Mouse (Mus musculus) urinary bladder, postnatal 25 days (tissue): Measurements from ENCODE around the gene Pigq.

Experiments
- DNase-seq: peaks from one replicate; pipeline ENCODE4 v3.0.0; 2022; ENCODE audit warnings: low spot score

Pigq gene

DNA sequence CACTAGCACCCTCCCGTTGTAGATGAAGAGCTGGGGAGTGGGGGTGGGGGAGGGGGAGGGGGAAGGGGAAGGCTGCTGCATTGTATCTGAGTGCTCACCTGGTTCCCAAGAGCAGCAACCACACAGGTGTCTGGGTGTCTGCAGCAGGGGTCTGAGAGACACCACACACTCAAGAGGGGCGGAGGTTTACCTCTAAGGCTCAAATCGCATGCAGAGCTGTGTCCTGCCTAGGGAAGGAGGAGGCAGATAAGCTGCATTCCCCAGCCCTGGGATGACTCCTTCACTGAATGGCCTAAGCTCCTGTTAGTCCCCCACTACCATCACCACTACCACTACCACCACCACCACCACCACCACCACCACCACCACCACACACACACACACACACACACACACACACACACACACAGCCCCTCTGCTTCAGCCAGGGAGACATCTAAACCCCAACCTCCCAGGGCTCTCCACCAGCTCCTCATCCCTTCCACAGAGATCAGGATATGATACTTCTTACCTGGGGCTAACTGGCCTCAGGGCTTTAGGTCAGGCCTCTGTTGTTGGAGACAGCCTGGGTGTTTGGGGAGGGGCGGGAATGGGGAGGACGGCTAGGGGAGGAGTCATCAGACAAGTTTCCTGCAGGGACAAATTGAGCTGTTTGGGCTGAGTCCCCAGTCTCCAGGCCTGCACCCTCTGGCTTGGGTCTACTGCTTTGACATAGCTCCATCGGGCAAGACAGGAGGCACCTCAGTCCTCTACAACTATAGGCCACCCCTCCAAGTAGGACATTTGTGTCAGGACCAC lies at the start of gene Pigq, which contains the start of gene Nhlrc4:
TSS of gene Pigq (minus strand) at position 571 of the 798 bp plus-strand sequence.
TSS of gene Nhlrc4 (minus strand) at position 596 of the 798 bp plus-strand sequence.
- DNase-seq: no peak

- DNase-seq: no peak
These were observed 48.8 kb upstream of the Pigq start for GRCm38 (mm10) chr17:25993489-25993888.

DNA sequence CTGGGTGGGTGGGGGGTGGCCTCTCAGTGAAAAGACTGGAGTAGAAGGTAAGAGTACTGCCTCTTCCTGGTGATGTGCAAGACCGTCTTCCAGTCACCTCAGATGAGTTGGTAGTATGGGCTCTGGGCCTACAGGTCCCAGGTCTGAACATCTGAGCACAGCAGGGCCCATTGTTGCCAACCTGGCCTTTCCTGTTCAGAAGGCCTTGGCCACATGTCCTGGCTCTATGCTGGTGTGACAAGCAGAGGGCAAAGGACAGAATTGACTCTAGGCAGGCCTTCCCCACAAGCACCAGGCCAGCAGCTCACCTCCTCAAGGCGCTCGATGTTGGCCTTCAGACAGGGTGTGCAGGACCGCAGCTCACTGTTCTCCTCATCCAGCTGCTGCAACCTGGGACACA lies 47.5 kb upstream of the Pigq start:
- DNase-seq: no peak

DNA sequence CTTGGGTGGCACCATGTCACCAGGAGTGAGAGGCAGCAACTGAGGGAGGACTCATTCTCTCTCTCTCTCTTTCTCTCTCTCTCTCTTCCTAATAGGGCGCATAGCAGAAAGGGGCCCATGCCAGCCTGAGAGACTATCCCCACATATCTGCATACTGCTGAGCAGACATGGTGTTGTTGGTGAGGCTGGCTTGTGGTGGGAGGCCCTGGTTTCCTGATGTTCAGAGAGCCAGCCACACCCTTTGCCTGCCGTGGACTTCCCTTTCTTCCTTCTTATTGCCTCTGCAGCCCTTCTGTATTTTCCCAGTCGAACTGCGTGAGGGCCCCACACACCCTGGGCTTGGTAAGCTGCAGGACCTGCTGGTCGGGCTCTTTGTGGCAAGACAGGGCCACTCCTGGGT lies 45.6 kb upstream of the Pigq start:
- DNase-seq: no peak

DNA sequence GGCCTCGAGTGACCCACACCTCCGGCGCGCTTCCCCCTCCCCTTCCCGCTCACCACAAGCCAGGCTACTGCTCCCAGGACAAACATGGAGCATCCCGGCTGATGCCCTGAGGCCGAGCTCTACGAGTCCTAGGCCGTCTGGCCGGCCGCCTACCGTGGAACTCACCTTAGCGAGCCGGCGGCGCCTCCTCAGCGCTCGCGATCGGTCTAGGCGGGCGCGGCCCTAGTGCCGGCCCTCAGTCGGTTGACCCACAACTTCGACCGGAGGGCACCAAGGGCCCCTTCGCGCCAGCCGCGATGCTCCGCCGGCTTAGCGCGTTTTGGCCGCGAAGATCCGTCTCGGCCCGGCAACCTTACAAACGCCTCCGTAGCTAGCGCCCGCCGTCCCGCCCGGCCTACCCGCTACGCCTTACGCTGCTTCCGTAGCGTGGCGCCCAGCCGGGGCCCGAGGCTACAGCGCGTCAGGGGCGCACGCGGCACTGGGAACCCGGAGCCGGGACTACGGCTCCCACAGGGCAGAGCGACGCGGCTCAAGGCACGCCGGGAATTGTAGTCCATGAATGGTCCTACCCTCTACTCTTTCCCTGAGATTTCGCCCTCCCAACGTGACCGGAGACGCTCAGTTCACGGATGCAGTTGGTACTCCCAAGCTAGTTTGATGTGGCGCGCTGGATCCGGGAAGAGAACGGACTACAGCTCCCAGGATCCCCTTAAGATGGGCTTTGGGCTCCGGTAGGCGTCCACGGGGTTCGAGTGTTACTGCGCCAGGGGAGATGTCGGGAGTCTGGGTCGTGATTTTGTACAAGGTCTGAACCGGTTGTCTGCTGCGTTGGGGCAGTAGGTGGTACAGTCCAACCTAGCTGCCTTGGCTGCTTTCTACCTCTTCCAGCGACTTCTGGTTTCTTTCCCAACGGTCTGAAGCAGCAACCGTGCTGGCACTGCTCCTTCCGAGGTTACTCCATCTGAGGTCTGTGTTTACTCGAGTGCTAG lies 40.9 kb upstream of the Pigq start, which contains the start of gene Capn15:
TSS of gene Capn15 (minus strand) at position 491 of the 989 bp plus-strand sequence.
- peak; percentile 85 for DNase-seq

DNA sequence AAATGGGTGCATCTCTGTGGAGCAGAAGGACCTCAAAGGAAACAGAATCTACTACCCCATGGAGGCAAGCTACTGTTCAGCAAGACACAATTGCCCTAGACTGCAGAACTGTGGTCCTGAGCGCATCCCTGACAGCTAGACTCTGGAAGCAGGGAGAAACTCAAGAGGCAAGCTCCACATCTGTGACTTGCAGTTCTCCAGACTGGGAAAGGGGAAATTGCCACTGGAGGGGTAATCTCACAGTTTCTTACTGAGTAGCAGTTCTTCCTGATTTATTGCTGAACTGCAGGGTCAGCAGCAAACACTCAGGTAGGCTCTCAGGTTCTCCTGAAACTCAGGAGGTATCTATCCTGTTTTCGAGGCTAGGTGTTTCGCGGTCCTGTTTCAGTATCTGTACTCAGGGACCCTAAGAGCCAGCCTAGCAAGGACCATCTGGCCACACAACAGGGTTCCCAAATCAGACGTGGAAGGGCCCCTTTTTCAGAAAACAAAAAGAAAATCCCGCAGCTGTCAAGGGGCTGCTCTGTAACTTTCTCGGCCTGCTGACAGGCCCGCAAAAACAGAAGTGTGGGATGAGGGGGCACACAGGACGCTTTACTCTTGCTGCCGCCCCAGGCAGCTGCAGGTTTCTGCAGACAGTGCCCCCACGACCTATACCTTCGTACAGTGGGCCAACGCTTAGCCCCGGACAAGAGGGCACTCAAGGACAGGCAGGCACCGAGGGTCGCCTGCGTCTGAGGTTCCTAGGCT lies 40.0 kb upstream of the Pigq start:
- no peak for DNase-seq

DNA sequence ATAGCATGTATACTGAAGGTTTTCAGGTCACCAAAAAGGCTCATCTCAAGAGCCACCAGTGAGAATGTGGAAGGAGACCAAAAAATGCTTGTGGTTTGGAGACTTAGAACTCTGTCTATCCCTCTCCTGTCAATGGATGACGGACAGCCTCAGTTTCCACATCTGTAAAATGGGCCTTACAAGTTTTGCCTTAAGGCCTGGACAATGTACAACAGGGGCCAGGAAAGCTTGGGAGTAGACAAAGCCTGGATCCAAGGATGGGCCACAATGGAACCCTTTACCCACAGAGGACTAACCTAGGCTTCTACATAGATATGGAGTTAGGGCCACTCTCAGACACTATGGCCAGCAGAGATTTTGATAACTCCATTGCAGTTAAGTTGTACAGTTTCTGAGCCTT lies 39.3 kb upstream of the Pigq start:
- DNase-seq: no peak

GRCm38 (mm10) chr17:25982913-25983312 lies 38.2 kb upstream of the Pigq start:
- no peak for DNase-seq

DNA sequence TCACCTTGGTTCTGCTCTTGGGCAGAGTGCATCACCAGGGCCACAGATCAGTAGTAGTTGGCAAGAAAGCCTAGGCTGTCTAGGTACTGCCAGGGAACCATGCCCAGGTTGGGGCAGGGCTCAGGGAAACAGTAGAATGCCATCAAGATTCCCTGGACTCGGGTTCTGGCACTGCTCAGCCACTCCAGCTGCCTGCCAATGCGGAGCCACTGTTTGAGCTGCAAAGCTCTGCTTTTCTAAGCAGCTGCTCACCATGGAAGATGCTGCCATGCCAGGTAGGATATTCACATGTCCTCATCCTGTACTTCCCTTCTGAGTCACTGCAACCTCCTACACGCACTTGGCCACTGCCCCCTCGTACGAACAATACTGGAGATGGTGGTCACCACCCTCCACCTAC lies 36.1 kb upstream of the Pigq start:
- no peak for DNase-seq

GRCm38 (mm10) chr17:25979829-25980738 lies 35.3 kb upstream of the Pigq start:
- DNase-seq: no peak

- DNase-seq: no peak
These were observed 26.4 kb upstream of the Pigq start for GRCm38 (mm10) chr17:25970954-25971707.

DNA sequence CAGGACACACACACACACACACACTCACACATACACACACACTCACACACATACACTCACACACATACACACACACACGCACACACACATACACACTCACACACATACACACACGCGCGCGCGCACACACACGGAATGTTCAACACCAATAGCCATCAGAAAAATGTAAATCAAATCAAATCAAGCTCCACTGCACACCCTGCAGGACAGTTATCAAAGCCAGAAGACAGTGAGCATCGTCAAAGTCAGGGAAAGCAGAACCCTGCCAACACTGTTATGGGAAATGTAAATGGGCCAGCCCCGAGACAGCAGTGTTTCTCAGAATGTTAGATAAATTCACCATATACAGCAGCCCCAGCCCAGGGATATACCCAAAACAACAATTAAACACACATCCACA lies 25.7 kb upstream of the Pigq start:
- DNase-seq: no peak

DNA sequence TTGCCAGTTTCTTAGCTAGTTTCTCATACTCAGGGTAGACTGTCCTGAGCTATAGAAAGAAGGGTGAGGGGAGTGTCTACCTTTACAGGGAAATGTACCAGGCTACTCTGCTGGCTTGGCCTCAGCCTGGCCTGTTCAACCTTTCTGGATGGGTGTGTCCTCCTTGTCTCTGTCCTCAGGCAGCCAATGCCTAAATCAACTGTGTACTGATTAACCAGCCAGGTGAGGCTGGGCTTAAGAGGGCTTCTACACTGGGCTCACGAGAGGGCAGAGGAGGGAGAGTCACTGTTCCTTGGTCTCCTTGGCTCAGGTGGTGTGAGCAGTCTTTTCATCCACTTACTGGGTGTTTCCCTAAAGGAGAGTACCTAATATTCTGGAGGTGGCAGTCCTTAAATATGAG lies 23.4 kb upstream of the Pigq start:
- DNase-seq: no peak

DNA sequence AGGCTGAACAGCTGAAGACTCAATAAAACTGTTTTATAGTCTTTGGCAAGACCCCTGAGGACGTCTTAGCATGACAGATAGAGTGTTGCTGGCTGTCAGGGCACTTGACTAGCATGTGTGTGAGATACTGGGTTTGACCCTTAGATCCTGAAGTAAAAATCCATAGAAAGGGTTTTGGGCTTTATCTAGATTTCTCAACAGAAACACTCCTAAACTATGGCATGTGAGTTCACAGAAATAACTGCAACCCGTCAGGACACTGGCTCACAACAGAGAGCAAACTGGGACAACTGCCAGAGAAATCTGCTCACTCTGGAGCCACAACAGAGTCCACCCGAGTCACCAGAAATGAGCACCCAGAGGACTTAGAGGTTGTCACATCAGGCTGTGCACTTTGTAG lies 22.9 kb upstream of the Pigq start:
- no peak for DNase-seq

GRCm38 (mm10) chr17:25964271-25964670 lies 19.5 kb upstream of the Pigq start:
- no peak for DNase-seq

DNA sequence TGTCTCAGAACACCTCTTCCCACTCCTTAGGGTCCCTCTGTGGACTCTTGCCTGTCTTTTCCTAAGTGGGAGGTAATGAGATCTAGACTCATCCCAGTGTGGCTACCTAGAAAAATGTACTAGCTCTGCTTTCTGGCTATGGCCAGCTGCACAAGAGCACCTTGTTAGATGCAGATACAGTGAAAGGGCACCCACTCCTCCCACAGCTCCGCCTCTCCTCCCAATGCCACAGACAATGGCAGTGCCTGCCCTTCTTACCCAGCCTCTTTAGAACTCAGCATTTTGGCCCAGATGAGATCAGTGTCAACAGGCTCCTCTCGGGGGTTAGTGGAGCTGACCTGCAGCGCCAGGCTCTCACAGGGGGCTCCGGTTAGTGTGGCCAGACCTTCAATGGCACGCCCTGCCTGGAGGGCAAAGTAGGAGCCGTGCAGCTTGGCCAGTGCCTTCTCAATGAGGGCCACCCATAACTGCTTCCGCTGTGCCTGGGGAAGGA lies 17.7 kb upstream of the Pigq start:
- no peak for DNase-seq

- no peak for DNase-seq
These were observed 16.8 kb upstream of the Pigq start for GRCm38 (mm10) chr17:25961566-25961965.

DNA sequence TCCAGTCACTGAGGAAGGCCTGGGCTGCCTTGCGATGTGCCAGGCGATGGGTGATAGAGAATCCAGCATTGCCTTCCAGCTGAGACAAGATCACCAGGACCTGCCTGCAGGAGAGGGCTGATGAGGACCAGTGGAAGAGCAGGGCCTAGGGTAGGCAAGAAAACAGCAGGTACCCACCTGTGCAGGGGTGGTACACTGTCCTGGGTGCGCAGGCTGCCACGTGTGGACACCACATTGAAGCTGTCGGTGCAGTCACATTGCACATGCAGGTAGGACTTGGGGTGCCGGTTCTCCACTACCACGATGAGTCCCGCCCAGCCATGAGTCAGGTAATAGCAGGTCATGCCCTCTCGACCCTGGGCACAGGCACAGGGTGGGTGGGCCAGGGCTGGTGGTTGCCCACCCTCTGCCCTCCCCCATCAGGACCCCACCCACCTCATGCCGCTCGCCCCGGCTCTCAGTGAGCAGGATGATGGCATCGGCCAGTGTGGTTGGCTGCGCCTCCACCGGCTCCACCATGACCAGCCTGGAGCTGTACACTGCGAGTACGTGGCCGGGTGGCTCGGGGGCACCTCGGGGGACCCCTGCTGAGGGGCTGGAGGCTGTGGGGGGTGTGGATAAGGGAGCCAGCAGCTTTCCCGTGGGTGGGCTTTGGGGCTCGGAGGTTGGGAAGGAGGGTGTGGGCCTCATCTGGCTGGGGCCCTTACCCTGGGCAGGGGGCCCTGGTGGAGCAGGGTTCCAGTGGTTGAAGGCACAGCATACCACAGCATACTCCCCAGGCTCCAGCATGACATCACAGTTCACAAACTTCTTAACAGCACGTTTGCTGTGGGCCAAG lies 15.1 kb upstream of the Pigq start:
- DNase-seq: no peak
